Mouse (Mus musculus): ENCODE results near the gene Nfatc2ip. TPM values are rescaled to one million over a fixed set of nuclear protein-coding genes. Genes with fewer than 3 reads are reported as not detected.
A peak's percentile ranks its signal among the peaks of the same experiment; 100 is the strongest.

The Nfatc2ip gene
- polyA plus RNA-seq, 1 experiment from 2014 or later: 1.8 TPM

GRCm38 (mm10) chr7:126374526-126374925, 22.0 kb downstream of the Nfatc2ip start:
- H3K4me3 ChIP-seq (ENCODE audit: low read depth, low read length): no peak overlapping the region
- no peaks in the 10 kb centered on the region for H3K9me3 ChIP-seq (replicated peaks; ENCODE audit: control insufficient read depth, low read length)
- ATAC-seq (replicated peaks; ENCODE audit: insufficient number of reproducible peaks, low FRiP score, low TSS enrichment): no peak
- peaks cover 15% of the 10 kb centered on the region; the same call in 1 of the 2 replicates for H3K36me3 ChIP-seq (ENCODE audit: control insufficient read depth, insufficient read depth, low read length)
- H3K27me3 ChIP-seq (ENCODE audit: control insufficient read depth, insufficient read depth, low read length): no peaks in the 10 kb centered on the region
- peaks cover 9% of the 10 kb centered on the region for H3K4me1 ChIP-seq (ENCODE audit: control insufficient read depth, insufficient read depth, low read length)
- H3K9ac ChIP-seq (ENCODE audit: low read depth, low read length): no peak overlapping the region
- 77% methylated on average over 6 of the region's 6 CpGs for WGBS (ENCODE audit: insufficient replicate concordance)
- no peak overlapping the region for H3K27ac ChIP-seq (ENCODE audit: low read depth, low read length)
- H3K4me2 ChIP-seq: no peak overlapping the region

GRCm38 (mm10) chr7:126373007-126373406, 23.5 kb downstream of the Nfatc2ip start:
- H3K9ac ChIP-seq (ENCODE audit: low read depth, low read length): no peak overlapping the region
- no peak for ATAC-seq (replicated peaks; ENCODE audit: insufficient number of reproducible peaks, low FRiP score, low TSS enrichment)
- H3K4me3 ChIP-seq (ENCODE audit: low read depth, low read length): no peak overlapping the region
- peaks cover 8% of the 10 kb centered on the region for H3K4me1 ChIP-seq (ENCODE audit: control insufficient read depth, insufficient read depth, low read length)
- no peak overlapping the region for H3K27ac ChIP-seq (ENCODE audit: low read depth, low read length)
- H3K4me2 ChIP-seq: no peak overlapping the region
- H3K9me3 ChIP-seq (replicated peaks; ENCODE audit: control insufficient read depth, low read length): no peaks in the 10 kb centered on the region
- no peaks in the 10 kb centered on the region for H3K27me3 ChIP-seq (ENCODE audit: control insufficient read depth, insufficient read depth, low read length)
- 81% methylated on average over 9 of the region's 9 CpGs for WGBS (ENCODE audit: insufficient replicate concordance)
- H3K36me3 ChIP-seq (ENCODE audit: control insufficient read depth, insufficient read depth, low read length): peaks cover 15% of the 10 kb centered on the region; the same call in 1 of the 2 replicates

- peaks cover 15% of the 10 kb centered on the region; the same call in 1 of the 2 replicates for H3K36me3 ChIP-seq (ENCODE audit: control insufficient read depth, insufficient read depth, low read length)
- H3K9ac ChIP-seq (ENCODE audit: low read depth, low read length): no peak within 1 kb of the TSS
- no peak within 1 kb of the TSS for H3K27ac ChIP-seq (ENCODE audit: low read depth, low read length)
- H3K4me1 ChIP-seq (ENCODE audit: control insufficient read depth, insufficient read depth, low read length): no peaks in the 10 kb centered on the region
- peak within 1 kb of the TSS; percentile 35 for H3K4me2 ChIP-seq
- H3K4me3 ChIP-seq (ENCODE audit: low read depth, low read length): no peak within 1 kb of the TSS
- no peaks in the 10 kb centered on the region for H3K9me3 ChIP-seq (replicated peaks; ENCODE audit: control insufficient read depth, low read length)
- 40% methylated on average over 13 of the region's 13 CpGs for WGBS (ENCODE audit: insufficient replicate concordance)
- no peaks in the 10 kb centered on the region for H3K27me3 ChIP-seq (ENCODE audit: control insufficient read depth, insufficient read depth, low read length)
- ATAC-seq (replicated peaks; ENCODE audit: insufficient number of reproducible peaks, low FRiP score, low TSS enrichment): peak; percentile 31; the same call in 1 of the 2 replicates
Observed at GRCm38 (mm10) chr7:126369393-126369792, 27.1 kb downstream of the Nfatc2ip start, which contains the start of gene Lat. TSS of gene Lat (minus strand) at chr7:126369570.

GRCm38 (mm10) chr7:126368367-126368766, 28.2 kb downstream of the Nfatc2ip start:
- 78% methylated on average over 8 of the region's 8 CpGs for WGBS (ENCODE audit: insufficient replicate concordance)
- Histone ChIP-seq H3K9ac (ENCODE audit: low read depth, low read length) (no peak overlapping the region), H3K27me3 (ENCODE audit: control insufficient read depth, insufficient read depth, low read length) (no peaks in the 10 kb centered on the region), H3K9me3 (replicated peaks; ENCODE audit: control insufficient read depth, low read length) (no peaks in the 10 kb centered on the region), H3K36me3 (ENCODE audit: control insufficient read depth, insufficient read depth, low read length) (peaks cover 15% of the 10 kb centered on the region; the same call in 1 of the 2 replicates), H3K4me2 (no peak overlapping the region), H3K4me1 (ENCODE audit: control insufficient read depth, insufficient read depth, low read length) (no peaks in the 10 kb centered on the region), H3K4me3 (ENCODE audit: low read depth, low read length) (no peak overlapping the region), H3K27ac (ENCODE audit: low read depth, low read length) (no peak overlapping the region)
- ATAC-seq (replicated peaks; ENCODE audit: insufficient number of reproducible peaks, low FRiP score, low TSS enrichment): no peak

GRCm38 (mm10) chr7:126367636-126368035, 28.9 kb downstream of the Nfatc2ip start:
- H3K9ac ChIP-seq (ENCODE audit: low read depth, low read length): no peak overlapping the region
- H3K36me3 ChIP-seq (ENCODE audit: control insufficient read depth, insufficient read depth, low read length): peaks cover 13% of the 10 kb centered on the region; the same call in 1 of the 2 replicates
- H3K27ac ChIP-seq (ENCODE audit: low read depth, low read length): no peak overlapping the region
- H3K4me3 ChIP-seq (ENCODE audit: low read depth, low read length): no peak overlapping the region
- WGBS (ENCODE audit: insufficient replicate concordance): 76% methylated on average over 10 of the region's 10 CpGs
- no peak for ATAC-seq (replicated peaks; ENCODE audit: insufficient number of reproducible peaks, low FRiP score, low TSS enrichment)
- H3K4me2 ChIP-seq: no peak overlapping the region
- no peaks in the 10 kb centered on the region for H3K9me3 ChIP-seq (replicated peaks; ENCODE audit: control insufficient read depth, low read length)
- H3K4me1 ChIP-seq (ENCODE audit: control insufficient read depth, insufficient read depth, low read length): no peaks in the 10 kb centered on the region
- H3K27me3 ChIP-seq (ENCODE audit: control insufficient read depth, insufficient read depth, low read length): no peaks in the 10 kb centered on the region

- no peak overlapping the region for H3K27ac ChIP-seq (ENCODE audit: low read depth, low read length)
- 71% methylated on average over 6 of the region's 6 CpGs for whole genome bisulfite sequencing (ENCODE audit: insufficient replicate concordance)
- ATAC-seq (replicated peaks; ENCODE audit: insufficient number of reproducible peaks, low FRiP score, low TSS enrichment): no peak
- H3K4me3 ChIP-seq (ENCODE audit: low read depth, low read length): no peak overlapping the region
- no peaks in the 10 kb centered on the region for H3K4me1 ChIP-seq (ENCODE audit: control insufficient read depth, insufficient read depth, low read length)
- H3K27me3 ChIP-seq (ENCODE audit: control insufficient read depth, insufficient read depth, low read length): no peaks in the 10 kb centered on the region
- H3K4me2 ChIP-seq: no peak overlapping the region
- no peaks in the 10 kb centered on the region for H3K36me3 ChIP-seq (ENCODE audit: control insufficient read depth, insufficient read depth, low read length)
- H3K9ac ChIP-seq (ENCODE audit: low read depth, low read length): no peak overlapping the region
- no peaks in the 10 kb centered on the region for H3K9me3 ChIP-seq (replicated peaks; ENCODE audit: control insufficient read depth, low read length)
Observed at GRCm38 (mm10) chr7:126363038-126363437, 33.5 kb downstream of the Nfatc2ip start.

- Histone ChIP-seq H3K4me1 (ENCODE audit: control insufficient read depth, insufficient read depth, low read length) (peaks cover 10% of the 10 kb centered on the region; the same call in 1 of the 2 replicates), H3K36me3 (ENCODE audit: control insufficient read depth, insufficient read depth, low read length) (no peaks in the 10 kb centered on the region), H3K4me3 (ENCODE audit: low read depth, low read length) (no peak overlapping the region), H3K27me3 (ENCODE audit: control insufficient read depth, insufficient read depth, low read length) (no peaks in the 10 kb centered on the region), H3K4me2 (no peak overlapping the region; the same call in 1 of the 2 replicates), H3K9me3 (replicated peaks; ENCODE audit: control insufficient read depth, low read length) (no peaks in the 10 kb centered on the region), H3K9ac (ENCODE audit: low read depth, low read length) (no peak overlapping the region), H3K27ac (ENCODE audit: low read depth, low read length) (no peak overlapping the region)
- 57% methylated on average over 13 of the region's 13 CpGs for WGBS (ENCODE audit: insufficient replicate concordance)
- ATAC-seq (replicated peaks; ENCODE audit: insufficient number of reproducible peaks, low FRiP score, low TSS enrichment): no peak
Observed at GRCm38 (mm10) chr7:126359049-126359448, 37.5 kb downstream of the Nfatc2ip start.

- Histone ChIP-seq H3K36me3 (ENCODE audit: control insufficient read depth, insufficient read depth, low read length) (no peaks in the 10 kb centered on the region), H3K9ac (ENCODE audit: low read depth, low read length) (no peak overlapping the region), H3K27ac (ENCODE audit: low read depth, low read length) (no peak overlapping the region), H3K4me3 (ENCODE audit: low read depth, low read length) (no peak overlapping the region), H3K4me1 (ENCODE audit: control insufficient read depth, insufficient read depth, low read length) (peaks cover 10% of the 10 kb centered on the region; the same call in 1 of the 2 replicates), H3K27me3 (ENCODE audit: control insufficient read depth, insufficient read depth, low read length) (no peaks in the 10 kb centered on the region), H3K9me3 (replicated peaks; ENCODE audit: control insufficient read depth, low read length) (no peaks in the 10 kb centered on the region), H3K4me2 (no peak overlapping the region)
- no peak for ATAC-seq (replicated peaks; ENCODE audit: insufficient number of reproducible peaks, low FRiP score, low TSS enrichment)
- 90% methylated on average over 9 of the region's 9 CpGs for WGBS (ENCODE audit: insufficient replicate concordance)
Observed at GRCm38 (mm10) chr7:126358413-126358812, 38.1 kb downstream of the Nfatc2ip start.

GRCm38 (mm10) chr7:126357838-126358237, 38.7 kb downstream of the Nfatc2ip start:
- no peak overlapping the region for H3K4me2 ChIP-seq
- no peak overlapping the region for H3K9ac ChIP-seq (ENCODE audit: low read depth, low read length)
- no peak overlapping the region for H3K27ac ChIP-seq (ENCODE audit: low read depth, low read length)
- H3K27me3 ChIP-seq (ENCODE audit: control insufficient read depth, insufficient read depth, low read length): no peaks in the 10 kb centered on the region
- no peak overlapping the region for H3K4me3 ChIP-seq (ENCODE audit: low read depth, low read length)
- ATAC-seq (replicated peaks; ENCODE audit: insufficient number of reproducible peaks, low FRiP score, low TSS enrichment): no peak
- WGBS (ENCODE audit: insufficient replicate concordance): 82% methylated on average over 6 of the region's 6 CpGs
- no peaks in the 10 kb centered on the region for H3K36me3 ChIP-seq (ENCODE audit: control insufficient read depth, insufficient read depth, low read length)
- peaks cover 10% of the 10 kb centered on the region; the same call in 1 of the 2 replicates for H3K4me1 ChIP-seq (ENCODE audit: control insufficient read depth, insufficient read depth, low read length)
- H3K9me3 ChIP-seq (replicated peaks; ENCODE audit: control insufficient read depth, low read length): no peaks in the 10 kb centered on the region
